ENCODE assay signal across 26 mouse cellular contexts in genomic region chr1:180772291-180772690, GRCm38 (mm10). TPM values are rescaled to one million over a fixed set of nuclear protein-coding genes. Genes with fewer than 3 reads are reported as not detected.
DNase-seq lines count a peak whose midpoint lies in the region; ATAC-seq and TF ChIP-seq lines count a peak whose summit lies in the region.
"Had no signal": no experiment of that assay in that cellular context is flagged by ENCODE, and none has a peak within 500 bp of the region (broad histone marks: within the 10 kb centered on the region; RNA-seq: fewer than 3 reads in every experiment).

No protein-coding gene starts in this region.

- no peak for TF ChIP-seq CTCF in MEL (IDR thresholded peaks at IDR 0.05 in 2 of 3, conservative IDR thresholded peaks at IDR 0.05 in 1 of 3; ENCODE audit: control insufficient read depth in 1 of 3, insufficient read depth in 1 of 3, low read depth in 2 of 3, low read length in 3 of 3, poor library complexity in 1 of 3, severe bottlenecking in 1 of 3)

- WGBS in macrophage (ENCODE audit: missing documents), result 97% methylated on average over 3 of the region's 3 CpGs
- 91% methylated on average over 3 of the region's 3 CpGs for WGBS in kidney, embryonic 16.5 days

- no peaks in the 10 kb centered on the region for H3K27me3 ChIP-seq in MEL (ENCODE audit: control insufficient read depth in 1 of 2, insufficient read depth in 2 of 2, low read length in 2 of 2)
- no peaks in the 10 kb centered on the region for H3K27me3 ChIP-seq in kidney, embryonic 16.5 days (ENCODE audit: insufficient read depth, low read length)
- H3K27me3 ChIP-seq: embryonic facial prominence, embryonic 13.5 days; embryonic facial prominence, embryonic 15.5 days had no signal

- DNase-seq in MEL (ENCODE audit: low read depth, low spot score), result no peak
- DNase-seq in NIH3T3 (ENCODE audit: low read depth), result peak; percentile 60
- DNase-seq in frontal cortex, adult 2 months (ENCODE audit: extremely low spot score in 1 of 2, low spot score in 1 of 2), result no peak
- DNase-seq: adrenal gland, adult 8-10 months; adrenal gland, postnatal 14 days; adrenal gland, postnatal 36 days; cerebellum, adult 11 months; cerebellum, adult 18-20 months; cerebellum, adult 8-10 months; cerebellum, adult 9-11 months; cerebellum, postnatal 14 days; cerebellum, postnatal 36 days; embryo, embryonic 11 days had no signal

- ATAC-seq in cerebellum, adult (ENCODE audit: insufficient number of reproducible peaks, low FRiP score, low TSS enrichment), result no peak
- no peak for ATAC-seq in kidney, embryonic 16.5 days (ENCODE audit: low FRiP score, low TSS enrichment)
- ATAC-seq: activated CD4-positive, CD25-positive, alpha-beta regulatory T cell, adult 4 months; CD4-positive, CD25-positive, alpha-beta regulatory T cell, adult 4 months; forebrain, embryonic 14.5 days; forebrain, embryonic 16.5 days had no signal

- H3K4me3 ChIP-seq in MEL (ENCODE audit: control insufficient read depth in 1 of 2, insufficient read depth in 1 of 2, low read depth in 2 of 2, low read length in 2 of 2), result no peak overlapping the region
- no peak overlapping the region for H3K4me3 ChIP-seq in macrophage (ENCODE audit: inconsistent target)
- no peak overlapping the region for H3K4me3 ChIP-seq in kidney, embryonic 16.5 days (ENCODE audit: low read length)
- H3K4me3 ChIP-seq: embryonic facial prominence, embryonic 13.5 days; embryonic facial prominence, embryonic 15.5 days; erythroblast, embryonic 14.5 days; forebrain, embryonic 10.5 days; forebrain, embryonic 12.5 days had no signal

- peaks cover 0 to 14% of the 10 kb centered on the region in 2 experiments; a peak in 2 of 4 replicates for H3K36me3 ChIP-seq in MEL (ENCODE audit: control insufficient read depth in 1 of 2, insufficient read depth in 2 of 2, low read length in 2 of 2)
- H3K36me3 ChIP-seq in macrophage (ENCODE audit: inconsistent target), result no peaks in the 10 kb centered on the region
- no peaks in the 10 kb centered on the region for H3K36me3 ChIP-seq in kidney, embryonic 16.5 days (ENCODE audit: insufficient read depth, low read length)
- H3K36me3 ChIP-seq: embryonic facial prominence, embryonic 13.5 days; embryonic facial prominence, embryonic 15.5 days; forebrain, embryonic 10.5 days; forebrain, embryonic 12.5 days; G1E had no signal

- H3K4me1 ChIP-seq in MEL (ENCODE audit: control insufficient read depth in 1 of 2, insufficient read depth in 2 of 2, low read length in 2 of 2), result peaks cover 0 to 26% of the 10 kb centered on the region in 2 experiments
- H3K4me1 ChIP-seq in kidney, embryonic 16.5 days (ENCODE audit: insufficient read depth, low read length), result peaks cover 30% of the 10 kb centered on the region

- H3K9me3 ChIP-seq in MEL (replicated peaks; ENCODE audit: insufficient read depth, low read length), result no peaks in the 10 kb centered on the region
- no peaks in the 10 kb centered on the region for H3K9me3 ChIP-seq in kidney, embryonic 16.5 days (ENCODE audit: low read length)
- H3K9me3 ChIP-seq: embryonic facial prominence, embryonic 15.5 days had no signal

- H3K79me2 ChIP-seq in MEL (ENCODE audit: control insufficient read depth, insufficient read depth, low read length, poor library complexity) (peaks cover 3% of the 10 kb centered on the region; the same call in 1 of the 2 replicates), macrophage (ENCODE audit: inconsistent target) (no peaks in the 10 kb centered on the region)

- H3K9ac ChIP-seq in MEL (ENCODE audit: control insufficient read depth, low read depth, low read length, poor library complexity, severe bottlenecking), result no peak overlapping the region
- no peak overlapping the region for H3K9ac ChIP-seq in kidney, embryonic 16.5 days (replicated peaks; ENCODE audit: low read length)
- H3K9ac ChIP-seq: embryonic facial prominence, embryonic 13.5 days; embryonic facial prominence, embryonic 15.5 days; forebrain, embryonic 12.5 days had no signal

- no peak overlapping the region for H3K4me2 ChIP-seq in kidney, embryonic 16.5 days (replicated peaks; ENCODE audit: low read depth, low read length)
- H3K4me2 ChIP-seq: embryonic facial prominence, embryonic 13.5 days; embryonic facial prominence, embryonic 15.5 days; forebrain, embryonic 12.5 days had no signal

- TF ChIP-seq EP300 in MEL (IDR thresholded peaks at IDR 0.05; ENCODE audit: low read depth in 1 of 2, low read length in 2 of 2), result no peak

- no peak for TF ChIP-seq POLR2A in MEL (IDR thresholded peaks at IDR 0.05; ENCODE audit: control insufficient read depth in 1 of 2, insufficient read depth in 1 of 2, low read depth in 1 of 2, low read length in 2 of 2, poor library complexity in 1 of 2)

- H3K27ac ChIP-seq in MEL (ENCODE audit: control insufficient read depth, low read depth, low read length) (peak overlapping the region; percentile 7; the same call in 1 of the 2 replicates), macrophage (peak overlapping the region; percentile 43)
- no peak overlapping the region for H3K27ac ChIP-seq in kidney, embryonic 16.5 days (ENCODE audit: low read length)
- H3K27ac ChIP-seq: embryonic facial prominence, embryonic 13.5 days; embryonic facial prominence, embryonic 15.5 days; forebrain, embryonic 10.5 days; forebrain, embryonic 12.5 days had no signal

- TF ChIP-seq RAD21 in MEL (IDR thresholded peaks at IDR 0.05; ENCODE audit: low read depth, low read length), result no peak

TF ChIP-seq in MEL, 35 proteins besides CTCF, POLR2A, EP300 and RAD21:
- no peak for TF ChIP-seq NELFE (IDR thresholded peaks at IDR 0.05; ENCODE audit: low read depth, low read length)
- TF ChIP-seq ZKSCAN1 (IDR thresholded peaks at IDR 0.05; ENCODE audit: low read depth, low read length), result no peak
- TF ChIP-seq MEF2A (IDR thresholded peaks at IDR 0.05; ENCODE audit: extremely low read depth, insufficient replicate concordance, low read depth, low read length, poor library complexity, severe bottlenecking), result no peak
- no peak for TF ChIP-seq MYB (IDR thresholded peaks at IDR 0.05; ENCODE audit: low read depth, low read length)
- no peak for TF ChIP-seq ZNF384 (IDR thresholded peaks at IDR 0.05; ENCODE audit: low read depth, low read length)
- TF ChIP-seq MAFK (IDR thresholded peaks at IDR 0.05; ENCODE audit: borderline replicate concordance, low read depth, low read length), result no peak
- no peak for TF ChIP-seq CHD1 (IDR thresholded peaks at IDR 0.05; ENCODE audit: low read depth, low read length)
- no peak for TF ChIP-seq TAL1 (IDR thresholded peaks at IDR 0.05; ENCODE audit: low read length)
- TF ChIP-seq GATA1 (IDR thresholded peaks at IDR 0.05; ENCODE audit: low read depth, low read length), result no peak
- no peak for TF ChIP-seq MXI1 (IDR thresholded peaks at IDR 0.05; ENCODE audit: low read depth, low read length)
- TF ChIP-seq UBTF (IDR thresholded peaks at IDR 0.05; ENCODE audit: borderline replicate concordance, insufficient read depth, low read depth, low read length), result no peak
- TF ChIP-seq TBP (IDR thresholded peaks at IDR 0.05; ENCODE audit: low read depth, low read length), result no peak
- TF ChIP-seq ETS1 (IDR thresholded peaks at IDR 0.05; ENCODE audit: low read depth, low read length), result no peak
- TF ChIP-seq KAT2A (conservative IDR thresholded peaks at IDR 0.05; ENCODE audit: low read depth, low read length), result no peak
- TF ChIP-seq SMC3 (IDR thresholded peaks at IDR 0.05; ENCODE audit: low read depth, low read length), result no peak
- no peak for TF ChIP-seq CHD2 (IDR thresholded peaks at IDR 0.05; ENCODE audit: low read length)
- no peak for TF ChIP-seq ZMIZ1 (IDR thresholded peaks at IDR 0.05; ENCODE audit: low read depth, low read length)

RNA-seq across cellular contexts. Expression of gene H3f3a, which starts 41.5 kb away (rescaled TPM):
- total RNA-seq in MEL (2012; rRNA removed), result 573 and 574 TPM in 2 replicates
- polyA plus RNA-seq in MEL (2012; ENCODE audit: insufficient read depth in 1 of 2, insufficient read length in 2 of 2, low read depth in 1 of 2, low replicate concordance in 2 of 2, missing spikeins in 1 of 2) (100 to 1,000 TPM; 265 to 903 TPM), macrophage (2018) (677 to 1,075 TPM (median 721 TPM) in 3 replicates)
- 100 to 1,000 TPM in 9 of 26 experiments, 10 to 100 TPM in 17; 24.0 to 166 (median 85.8) TPM for total RNA-seq in macrophage (2018; cell fraction: chromatin; rRNA removed)
- total RNA-seq in macrophage (2018; cell fraction: cytosol; rRNA removed), result 1,000 to 10,000 TPM in 1 of 26 experiments, 100 to 1,000 TPM in 25; 716 to 1,086 (median 853) TPM
- 100 to 1,000 TPM in 23 of 26 experiments, 10 to 100 TPM in 3; 59.1 to 236 (median 165) TPM for total RNA-seq in macrophage (2018; cell fraction: nucleus; rRNA removed)
- polyA plus RNA-seq in kidney, embryonic 16.5 days (2015; fragmentation: Nextera tagmentation; extraction: Ambion mirVana), result 2,516 and 2,589 TPM in 2 replicates
- 502 and 559 TPM in 2 replicates for polyA plus RNA-seq in frontal cortex, adult 2 months (2012; rRNA removed)

RNA-seq across cellular contexts. Expression of gene Acbd3, which starts 46.4 kb away (rescaled TPM):
- 17.4 and 17.8 TPM in 2 replicates for total RNA-seq in MEL (2012; rRNA removed)
- 10 to 100 TPM in 1 of 2 experiments, not detected in 1; 23.2 TPM for polyA plus RNA-seq in MEL (2012; ENCODE audit: insufficient read depth in 1 of 2, insufficient read length in 2 of 2, low read depth in 1 of 2, low replicate concordance in 2 of 2, missing spikeins in 1 of 2)
- 100 to 1,000 TPM in 12 of 26 experiments, 10 to 100 TPM in 14; 51.4 to 260 (median 95.3) TPM for total RNA-seq in macrophage (2018; cell fraction: chromatin; rRNA removed)
- 100 to 1,000 TPM in 2 of 26 experiments, 10 to 100 TPM in 24; 54.5 to 110 (median 59.8) TPM for total RNA-seq in macrophage (2018; cell fraction: cytosol; rRNA removed)
- 100 to 1,000 TPM in 10 of 26 experiments, 10 to 100 TPM in 16; 53.2 to 195 (median 88.9) TPM for total RNA-seq in macrophage (2018; cell fraction: nucleus; rRNA removed)
- 37.0 to 52.8 TPM (median 46.2 TPM) in 3 replicates for polyA plus RNA-seq in macrophage (2018)
- polyA plus RNA-seq in kidney, embryonic 16.5 days (2015; fragmentation: Nextera tagmentation; extraction: Ambion mirVana), result 22.7 and 23.3 TPM in 2 replicates
- polyA plus RNA-seq in frontal cortex, adult 2 months (2012; rRNA removed), result 26.3 and 28.0 TPM in 2 replicates
